Mouse (Mus musculus): ENCODE results near the gene Ralgps2.

Gene Ralgps2

GRCm38 (mm10) chr1:156891561-156891960, 47.9 kb downstream of the Ralgps2 start:
- no peak for DNase-seq

GRCm38 (mm10) chr1:156888830-156889229, 50.6 kb downstream of the Ralgps2 start:
- no peak for DNase-seq

DNA sequence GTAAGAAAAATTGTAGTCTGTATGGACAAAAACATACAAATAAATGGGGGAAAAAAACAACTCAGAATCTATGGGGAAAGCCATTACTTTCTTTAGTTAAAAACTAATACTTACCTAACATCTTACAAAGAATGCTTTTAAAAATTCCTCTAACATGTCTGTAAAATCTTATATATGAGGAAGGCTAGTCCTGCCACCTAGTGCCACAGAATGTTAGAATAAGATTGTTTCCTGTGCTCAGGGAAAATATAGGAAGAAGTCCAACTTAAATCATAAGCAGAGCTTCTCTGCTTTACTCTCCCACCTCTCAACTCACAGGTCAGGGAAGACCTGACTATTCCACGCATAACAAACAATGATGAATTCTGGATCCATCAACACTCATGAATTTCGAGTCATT, 53.5 kb downstream of the Ralgps2 start:
- DNase-seq = no peak

DNA sequence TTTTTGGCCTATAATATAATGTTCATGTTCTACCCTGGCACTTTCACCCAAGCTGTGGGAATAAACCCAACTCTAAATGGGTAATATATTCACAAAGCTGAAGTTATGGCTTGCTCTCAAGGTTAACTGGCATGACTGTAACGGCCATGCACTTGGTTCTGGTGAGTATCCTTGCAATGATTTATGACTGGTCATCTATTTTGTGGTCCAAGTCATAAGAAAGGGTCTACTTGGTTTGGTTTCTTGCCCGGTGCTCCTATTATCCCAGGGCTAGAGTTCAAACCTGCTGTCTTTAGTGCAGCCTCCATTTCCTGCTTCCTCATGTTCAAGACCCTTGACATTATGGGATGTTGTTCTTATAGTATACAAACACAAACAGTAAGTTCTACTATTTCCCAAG, 54.6 kb downstream of the Ralgps2 start:
- DNase-seq = no peak

GRCm38 (mm10) chr1:156870616-156871015, 68.8 kb downstream of the Ralgps2 start:
- no peak for DNase-seq

- DNase-seq = no peak
Observed at GRCm38 (mm10) chr1:156870028-156870427, 69.4 kb downstream of the Ralgps2 start.

- DNase-seq = no peak
Observed at GRCm38 (mm10) chr1:156864240-156864639, 75.2 kb downstream of the Ralgps2 start.

- no peak for DNase-seq
Observed at GRCm38 (mm10) chr1:156863726-156864125, 75.7 kb downstream of the Ralgps2 start.

DNA sequence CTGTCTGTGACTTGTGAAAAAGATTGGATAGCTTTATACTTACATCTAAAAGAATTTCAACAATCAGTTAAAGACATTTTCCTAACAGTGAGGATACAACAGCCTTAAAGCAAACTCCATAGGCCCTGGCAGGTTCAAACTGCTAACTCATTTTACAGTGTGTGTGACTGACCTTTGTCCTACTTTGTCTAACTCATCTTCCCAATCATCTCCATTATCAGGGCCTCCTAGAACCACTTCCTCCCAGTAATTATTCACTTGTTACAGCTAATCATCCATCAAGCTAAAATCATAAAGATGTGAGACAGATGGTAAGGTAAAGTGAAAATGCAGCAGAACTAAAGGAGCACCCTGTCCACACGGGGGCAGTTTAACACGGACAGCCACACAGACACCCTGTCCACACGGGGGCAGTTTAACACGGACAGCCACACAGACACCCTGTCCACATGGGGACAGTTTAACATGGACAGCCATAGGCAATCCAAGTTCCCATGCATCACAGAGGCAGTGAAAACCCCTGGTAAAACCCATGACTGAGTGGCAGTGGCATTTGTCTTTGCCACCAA, 77.9 kb downstream of the Ralgps2 start:
- DNase-seq = no peak

- DNase-seq = no peak
Observed at GRCm38 (mm10) chr1:156860266-156860665, 79.2 kb downstream of the Ralgps2 start.

DNA sequence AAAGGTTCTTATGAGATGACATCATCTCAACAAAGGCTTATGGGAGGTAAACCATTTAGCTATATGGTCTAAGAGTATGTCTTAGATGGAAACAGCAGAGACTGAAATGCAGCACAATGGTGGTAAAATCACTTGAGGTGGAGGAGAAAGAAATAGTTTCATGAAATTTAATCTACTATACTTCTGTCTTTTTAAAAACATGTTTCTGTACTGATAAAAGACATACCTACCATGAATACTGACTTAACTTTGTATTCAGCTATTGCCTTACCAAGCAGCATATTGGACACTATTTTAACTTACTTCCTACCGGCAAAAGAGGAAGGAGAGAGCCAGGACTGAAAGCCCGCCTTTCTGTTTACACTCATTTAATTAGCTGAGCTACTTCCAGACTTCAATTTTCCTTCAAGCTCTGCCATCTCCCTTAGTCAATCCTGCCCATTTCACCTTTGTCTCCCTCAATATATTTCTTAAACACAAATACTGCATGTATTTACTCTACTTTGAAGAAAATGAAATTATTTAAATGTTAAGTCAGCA, 79.6 kb downstream of the Ralgps2 start:
- DNase-seq = no peak

- DNase-seq = no peak
Observed at GRCm38 (mm10) chr1:156859156-156859555, 80.3 kb downstream of the Ralgps2 start.

- no peak for DNase-seq
Observed at GRCm38 (mm10) chr1:156856666-156857065, 82.8 kb downstream of the Ralgps2 start.

GRCm38 (mm10) chr1:156854558-156854957, 84.9 kb downstream of the Ralgps2 start:
- no peak for DNase-seq

GRCm38 (mm10) chr1:156852872-156853271, 86.6 kb downstream of the Ralgps2 start:
- DNase-seq = no peak

- no peak for DNase-seq
Observed at GRCm38 (mm10) chr1:156852409-156852808, 87.0 kb downstream of the Ralgps2 start.

GRCm38 (mm10) chr1:156847098-156847497, 92.3 kb downstream of the Ralgps2 start:
- DNase-seq = no peak

- no peak for DNase-seq
Observed at GRCm38 (mm10) chr1:156841625-156842339, 97.6 kb downstream of the Ralgps2 start.

DNA sequence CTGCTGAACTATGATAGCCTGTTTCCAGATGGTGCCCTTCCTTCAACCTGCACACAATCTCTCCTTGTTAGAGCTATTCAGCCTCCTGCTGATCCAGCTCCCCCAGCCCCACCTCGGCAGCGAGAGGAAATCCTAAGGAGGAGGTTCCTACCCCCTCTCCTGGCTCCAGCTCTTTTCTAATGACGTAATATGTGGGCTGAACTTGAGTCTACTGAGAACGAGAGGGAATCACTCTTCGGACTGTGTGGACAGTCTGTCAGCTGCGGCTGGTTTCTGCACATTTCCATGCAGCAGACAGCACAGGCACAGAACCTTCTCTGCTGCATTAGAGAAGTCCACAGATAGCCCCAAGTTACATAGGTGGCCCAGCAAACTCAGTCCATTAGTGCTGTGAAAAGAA, 100.7 kb downstream of the Ralgps2 start:
- DNase-seq = peak; percentile 15

GRCm38 (mm10) chr1:156838177-156838576, 101.2 kb downstream of the Ralgps2 start, which contains the start of gene Angptl1:
TSS of gene Angptl1 (plus strand) at chr1:156838562.
- no peak for DNase-seq

- no peak for DNase-seq
Observed at GRCm38 (mm10) chr1:156819236-156819635, 120.2 kb downstream of the Ralgps2 start.

DNA sequence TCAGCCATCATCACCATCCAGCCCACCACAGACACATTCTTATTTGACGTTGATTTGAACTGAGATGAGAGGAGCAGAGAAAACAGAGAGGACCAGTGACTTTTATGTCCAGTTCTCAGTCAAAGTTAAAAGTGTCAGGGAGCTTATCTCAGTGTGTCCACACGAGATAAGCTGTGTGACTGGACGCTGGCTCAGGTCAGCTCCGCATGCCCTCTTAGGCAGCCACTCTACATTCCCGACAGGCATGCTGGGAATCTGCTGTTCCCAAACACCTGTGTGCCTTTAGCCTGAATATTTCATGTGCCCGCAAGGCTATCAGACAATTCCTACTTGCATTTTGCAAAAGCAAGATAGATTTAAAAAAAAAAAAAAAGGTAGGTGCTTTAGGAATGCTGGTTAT, 125.9 kb downstream of the Ralgps2 start:
- no peak for DNase-seq

- DNase-seq = no peak
Observed at GRCm38 (mm10) chr1:156812716-156813115, 126.7 kb downstream of the Ralgps2 start.

DNA sequence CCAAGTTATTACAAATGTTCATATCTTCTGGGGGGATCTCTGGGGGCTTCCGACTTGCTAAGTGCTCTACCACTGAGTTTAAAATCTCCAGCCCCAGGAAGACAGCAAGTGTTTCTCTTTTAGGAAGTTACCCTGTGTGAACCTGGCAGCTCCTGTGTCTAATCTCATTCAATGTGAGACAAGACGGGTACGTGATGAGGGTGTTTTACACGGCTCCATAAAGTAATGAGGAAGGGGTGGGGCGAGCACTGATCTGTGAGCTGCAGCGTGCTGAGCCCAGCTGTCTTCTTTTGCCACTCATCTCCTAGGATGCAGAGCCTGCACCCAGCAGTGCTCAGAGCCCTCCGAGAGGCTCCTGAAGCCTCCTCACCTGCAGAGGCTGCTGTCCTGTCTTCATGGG, 127.5 kb downstream of the Ralgps2 start:
- no peak for DNase-seq

DNA sequence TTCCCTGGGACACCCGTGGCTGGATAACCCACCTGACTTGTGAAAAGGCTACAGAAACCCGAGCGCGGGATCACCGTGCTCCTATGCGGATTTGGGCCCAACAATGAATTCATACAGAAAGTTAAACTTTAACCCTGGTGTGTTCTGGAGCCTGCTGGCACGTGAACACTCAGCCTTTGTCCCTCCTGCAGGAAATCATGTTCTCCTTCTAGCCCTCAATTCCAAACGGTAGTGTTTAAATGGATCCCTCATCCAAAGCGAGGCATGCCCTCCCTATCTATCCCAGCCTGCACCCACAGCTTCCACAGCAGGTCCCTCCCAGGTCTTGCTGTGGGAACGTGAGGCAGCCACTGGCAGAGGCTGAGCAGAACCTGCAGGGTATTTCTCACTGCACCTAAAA, 131.1 kb downstream of the Ralgps2 start:
- no peak for DNase-seq
